In genomic region chr19:11661562-11661961, GRCm38 (mm10) we compare ENCODE assay signal across 36 mouse cellular contexts. TPM values are rescaled to one million over a fixed set of nuclear protein-coding genes. Genes with fewer than 3 reads are reported as not detected.
"Had no signal": no experiment of that assay in that cellular context is flagged by ENCODE, and none has a peak within 500 bp of the region (broad histone marks: within the 10 kb centered on the region; RNA-seq: fewer than 3 reads in every experiment).

No protein-coding gene starts in this region.

- H3K27me3 ChIP-seq: heart, embryonic 13.5 days; heart, embryonic 15.5 days; hindbrain, embryonic 12.5 days; intestine, embryonic 15.5 days; limb, embryonic 12.5 days had no signal

- H3K4me1 ChIP-seq: heart, embryonic 13.5 days; heart, embryonic 15.5 days; hindbrain, embryonic 12.5 days; intestine, embryonic 15.5 days; limb, embryonic 10.5 days; limb, embryonic 12.5 days had no signal

- H3K27ac ChIP-seq: gastrocnemius, adult 2 months; heart, embryonic 13.5 days; heart, embryonic 15.5 days; hindbrain, embryonic 12.5 days; hindbrain, embryonic 14.5 days; intestine, embryonic 15.5 days; layer of hippocampus, adult 2 months; left cerebral cortex, adult 2 months; limb, embryonic 10.5 days; limb, embryonic 12.5 days had no signal

- DNase-seq: gastrocnemius, adult 2 months; gastrocnemius, postnatal 10 days; gastrocnemius, postnatal 25 days; heart, adult 18-20 months; heart, postnatal 14 days; heart, postnatal 36 days; kidney, adult 18-20 months; kidney, adult 8-10 months; kidney, postnatal 10 days; kidney, postnatal 25 days; kidney, postnatal 4 days had no signal

- H3K36me3 ChIP-seq: heart, embryonic 13.5 days; heart, embryonic 15.5 days; hindbrain, embryonic 12.5 days; intestine, embryonic 15.5 days; limb, embryonic 10.5 days; limb, embryonic 12.5 days had no signal

- ATAC-seq: hindbrain, embryonic 16.5 days; inflammation-experienced regulatory T-cells, adult 6 months; intestine, embryonic 15.5 days; intestine, postnatal 0 days had no signal

- H3K4me2 ChIP-seq: heart, embryonic 11.5 days; heart, embryonic 13.5 days; heart, embryonic 15.5 days; hindbrain, embryonic 12.5 days; hindbrain, embryonic 14.5 days; intestine, embryonic 15.5 days; limb, embryonic 12.5 days had no signal

- H3K9ac ChIP-seq: heart, embryonic 13.5 days; heart, embryonic 15.5 days; hindbrain, embryonic 12.5 days; hindbrain, embryonic 14.5 days; intestine, embryonic 15.5 days; limb, embryonic 12.5 days had no signal

- H3K4me3 ChIP-seq: gastrocnemius, adult 2 months; heart, embryonic 13.5 days; heart, embryonic 15.5 days; hindbrain, embryonic 12.5 days; intestine, embryonic 15.5 days; layer of hippocampus, adult 2 months; left cerebral cortex, adult 2 months; limb, embryonic 10.5 days; limb, embryonic 12.5 days had no signal

- H3K9me3 ChIP-seq: heart, embryonic 13.5 days; heart, embryonic 15.5 days; hindbrain, embryonic 12.5 days; intestine, embryonic 15.5 days; limb, embryonic 10.5 days; limb, embryonic 12.5 days had no signal

RNA-seq across cellular contexts. Expression of gene Oosp2, which starts 1.2 kb away (rescaled TPM):
- total RNA-seq: gastrocnemius, adult 2 months; gastrocnemius, postnatal 10 days; gastrocnemius, postnatal 25 days; gastrocnemius, postnatal 4 days; heart, adult 18-20 months; heart, postnatal 14 days; heart, postnatal 36 days; layer of hippocampus, adult 2 months; layer of hippocampus, postnatal 10 days; layer of hippocampus, postnatal 25 days; left cerebral cortex, adult 2 months; left cerebral cortex, postnatal 14 days; left cerebral cortex, postnatal 36 days had no signal
- polyA plus RNA-seq: frontal cortex, adult 2 months; heart, embryonic 11.5 days; heart, embryonic 13.5 days; heart, embryonic 15.5 days; heart, postnatal 0 days; hindbrain, embryonic 12.5 days; hindbrain, embryonic 14.5 days; hindbrain, embryonic 16.5 days; inflammation-experienced regulatory T-cells, adult 6 months; intestine, embryonic 15.5 days; intestine, postnatal 0 days; kidney, embryonic 14.5 days; kidney, embryonic 16.5 days; limb, embryonic 10.5 days; limb, embryonic 12.5 days; limb, embryonic 14.5 days had no signal

RNA-seq across cellular contexts. Expression of gene Ms4a3, which starts 20.9 kb away (rescaled TPM):
- total RNA-seq: gastrocnemius, adult 2 months; gastrocnemius, postnatal 25 days; gastrocnemius, postnatal 4 days; heart, adult 18-20 months; heart, postnatal 14 days; heart, postnatal 36 days; layer of hippocampus, adult 2 months; layer of hippocampus, postnatal 10 days; layer of hippocampus, postnatal 25 days; left cerebral cortex, adult 2 months; left cerebral cortex, postnatal 14 days; left cerebral cortex, postnatal 36 days had no signal
- polyA plus RNA-seq: frontal cortex, adult 2 months; heart, embryonic 15.5 days; heart, postnatal 0 days; hindbrain, embryonic 12.5 days; hindbrain, embryonic 14.5 days; hindbrain, embryonic 16.5 days; inflammation-experienced regulatory T-cells, adult 6 months; intestine, postnatal 0 days; kidney, embryonic 14.5 days; kidney, embryonic 16.5 days; limb, embryonic 10.5 days; limb, embryonic 12.5 days had no signal

RNA-seq across cellular contexts. Expression of gene Oosp1, which starts 29.4 kb away (rescaled TPM):
- total RNA-seq: gastrocnemius, adult 2 months; gastrocnemius, postnatal 10 days; gastrocnemius, postnatal 25 days; gastrocnemius, postnatal 4 days; heart, adult 18-20 months; heart, postnatal 14 days; heart, postnatal 36 days; layer of hippocampus, adult 2 months; layer of hippocampus, postnatal 10 days; layer of hippocampus, postnatal 25 days; left cerebral cortex, adult 2 months; left cerebral cortex, postnatal 14 days; left cerebral cortex, postnatal 36 days had no signal
- polyA plus RNA-seq: frontal cortex, adult 2 months; heart, embryonic 11.5 days; heart, embryonic 13.5 days; heart, embryonic 15.5 days; heart, postnatal 0 days; hindbrain, embryonic 12.5 days; hindbrain, embryonic 14.5 days; hindbrain, embryonic 16.5 days; inflammation-experienced regulatory T-cells, adult 6 months; intestine, embryonic 15.5 days; intestine, postnatal 0 days; kidney, embryonic 14.5 days; kidney, embryonic 16.5 days; limb, embryonic 10.5 days; limb, embryonic 12.5 days; limb, embryonic 14.5 days had no signal

RNA-seq across cellular contexts. Expression of gene Oosp3, which starts 35.3 kb away (rescaled TPM):
- total RNA-seq: gastrocnemius, adult 2 months; gastrocnemius, postnatal 10 days; gastrocnemius, postnatal 25 days; gastrocnemius, postnatal 4 days; granulocyte monocyte progenitor cell, adult 5-6 weeks; heart, adult 18-20 months; heart, postnatal 14 days; heart, postnatal 36 days; hematopoietic stem cell, adult 5-6 weeks; layer of hippocampus, adult 2 months; layer of hippocampus, postnatal 10 days; layer of hippocampus, postnatal 25 days; left cerebral cortex, adult 2 months; left cerebral cortex, postnatal 14 days; left cerebral cortex, postnatal 36 days had no signal
- polyA plus RNA-seq: frontal cortex, adult 2 months; heart, embryonic 11.5 days; heart, embryonic 13.5 days; heart, embryonic 15.5 days; heart, postnatal 0 days; hindbrain, embryonic 12.5 days; hindbrain, embryonic 14.5 days; hindbrain, embryonic 16.5 days; inflammation-experienced regulatory T-cells, adult 6 months; intestine, embryonic 15.5 days; intestine, postnatal 0 days; kidney, embryonic 14.5 days; kidney, embryonic 16.5 days; limb, embryonic 10.5 days; limb, embryonic 12.5 days; limb, embryonic 14.5 days had no signal

RNA-seq across cellular contexts. Expression of gene Ms4a2, which starts 38.0 kb away (rescaled TPM):
- total RNA-seq: heart, adult 18-20 months; heart, postnatal 14 days; heart, postnatal 36 days; layer of hippocampus, postnatal 10 days; layer of hippocampus, postnatal 25 days; left cerebral cortex, adult 2 months; left cerebral cortex, postnatal 14 days; left cerebral cortex, postnatal 36 days had no signal
- polyA plus RNA-seq: frontal cortex, adult 2 months; heart, embryonic 13.5 days; heart, embryonic 15.5 days; hindbrain, embryonic 12.5 days; hindbrain, embryonic 14.5 days; limb, embryonic 10.5 days; limb, embryonic 12.5 days had no signal
